Mouse (Mus musculus): ENCODE results near the gene Josd2. TPM values are rescaled to one million over a fixed set of nuclear protein-coding genes. Genes with fewer than 3 reads are reported as not detected.

Josd2 gene
- total RNA-seq, 4 experiments from 2014 or later, result 43.7 to 56.5 (median 46.9) TPM

GRCm38 (mm10) chr7:44472558-44472885, 4.7 kb downstream of the Josd2 start:
- no peak for DNase-seq

- DNase-seq, result peak; percentile 0
Measured at GRCm38 (mm10) chr7:44472961-44473646, 5.3 kb downstream of the Josd2 start.

- no peak for DNase-seq
Measured at GRCm38 (mm10) chr7:44474419-44474818, 6.6 kb downstream of the Josd2 start.

- no peak for DNase-seq
Measured at GRCm38 (mm10) chr7:44475046-44475614, 7.3 kb downstream of the Josd2 start.

GRCm38 (mm10) chr7:44482836-44483435, 15.2 kb downstream of the Josd2 start:
- DNase-seq, result no peak

- no peak for DNase-seq
Measured at GRCm38 (mm10) chr7:44484109-44484508, 16.3 kb downstream of the Josd2 start.

- no peak for DNase-seq
Measured at GRCm38 (mm10) chr7:44484841-44485571, 17.2 kb downstream of the Josd2 start.

GRCm38 (mm10) chr7:44485572-44486195, 17.9 kb downstream of the Josd2 start:
- DNase-seq, result no peak

GRCm38 (mm10) chr7:44486927-44487575, 19.3 kb downstream of the Josd2 start:
- no peak for DNase-seq

- no peak for DNase-seq
Measured at GRCm38 (mm10) chr7:44487936-44488335, 20.2 kb downstream of the Josd2 start.

- no peak for DNase-seq
Measured at GRCm38 (mm10) chr7:44488545-44488944, 20.8 kb downstream of the Josd2 start.

- no peak for DNase-seq
Measured at GRCm38 (mm10) chr7:44490281-44490680, 22.5 kb downstream of the Josd2 start.

GRCm38 (mm10) chr7:44491391-44491790, 23.6 kb downstream of the Josd2 start:
- DNase-seq, result no peak

- no peak for DNase-seq
Measured at GRCm38 (mm10) chr7:44492166-44492826, 24.5 kb downstream of the Josd2 start.

GRCm38 (mm10) chr7:44494681-44495080, 26.9 kb downstream of the Josd2 start:
- DNase-seq, result no peak

GRCm38 (mm10) chr7:44495086-44495485, 27.3 kb downstream of the Josd2 start:
- no peak for DNase-seq

- peak; percentile 96 for DNase-seq
Measured at GRCm38 (mm10) chr7:44495992-44496770, 28.4 kb downstream of the Josd2 start, which contains the start of the genes Emc10 and Fam71e1. Emc10 (minus strand) TSS chr7:44496529. Fam71e1 (plus strand) TSS chr7:44496581.

GRCm38 (mm10) chr7:44496771-44497109, 29.0 kb downstream of the Josd2 start:
- no peak for DNase-seq

GRCm38 (mm10) chr7:44497361-44498055, 29.7 kb downstream of the Josd2 start:
- DNase-seq, result no peak

- no peak for DNase-seq
Measured at GRCm38 (mm10) chr7:44498922-44499321, 31.1 kb downstream of the Josd2 start.
